Mouse (Mus musculus) kidney, postnatal 10 days (tissue): ENCODE data around the gene Scgb2b26.

Experiments
- DNase-seq: peaks from one replicate; pipeline ENCODE4 v3.0.0; 2021; ENCODE audit warnings: mixed read lengths

Scgb2b26 gene

DNA sequence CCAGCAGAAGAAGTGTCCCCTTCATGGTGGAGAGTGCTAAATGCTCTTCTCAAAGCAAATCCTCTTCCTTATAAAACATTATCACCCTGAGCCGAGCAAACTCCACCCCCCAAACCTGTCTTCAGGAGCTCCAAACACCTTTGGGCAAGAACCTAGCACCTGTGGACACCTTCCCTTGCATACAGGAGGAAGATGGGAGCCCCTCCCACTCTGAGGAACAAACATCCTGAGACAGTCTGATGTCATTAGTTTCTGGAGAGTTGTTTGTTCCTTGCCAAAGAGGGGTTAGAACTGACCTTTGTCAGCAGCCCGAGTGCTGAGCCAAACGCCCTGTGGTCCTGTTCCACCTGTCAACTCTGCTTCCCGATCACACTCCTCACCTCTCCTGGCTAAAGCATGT lies at the start of gene Scgb2b26:
Gene Scgb2b26, minus strand, starts transcription at position 101 of the 400 bp plus-strand sequence.
- no peak for DNase-seq

DNA sequence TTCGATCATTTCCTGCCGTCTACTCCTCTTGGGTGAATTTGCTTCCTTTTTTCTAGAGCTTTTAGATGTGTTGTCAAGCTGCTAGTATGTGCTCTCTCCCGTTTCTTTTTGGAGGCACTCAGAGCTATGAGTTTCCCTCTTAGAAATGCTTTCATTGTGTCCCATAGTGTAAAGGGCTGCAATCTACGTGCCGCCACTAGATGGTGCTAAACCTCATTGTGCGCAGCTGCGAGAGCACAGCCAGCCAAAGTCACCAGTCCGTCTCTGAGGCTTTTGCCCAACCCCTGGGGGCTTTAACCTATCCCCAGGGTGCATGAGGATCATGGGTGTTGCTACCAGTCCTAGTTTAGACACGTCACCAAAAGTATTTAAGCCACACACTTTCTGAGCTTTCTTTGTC lies 37.4 kb upstream of the Scgb2b26 start:
- DNase-seq = peak; percentile 55

DNA sequence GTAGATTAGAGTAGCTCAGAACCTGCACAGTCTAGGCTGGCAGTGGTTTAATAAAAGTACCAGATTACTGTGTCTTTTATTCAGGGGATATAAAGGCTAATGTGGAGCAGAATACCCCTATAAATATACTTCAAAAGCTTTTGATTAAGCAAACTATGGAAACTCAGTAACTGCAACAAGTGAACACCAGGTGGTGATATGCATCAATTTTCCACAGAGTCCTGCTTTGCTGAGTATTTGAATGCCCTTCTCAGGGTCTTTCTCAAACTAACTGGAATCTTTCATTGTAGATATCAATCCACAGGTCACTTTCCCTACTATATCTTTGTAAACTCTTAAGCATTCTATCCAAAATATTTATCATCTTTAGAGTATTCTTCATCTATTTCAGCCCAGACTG lies 41.9 kb downstream of the Scgb2b26 start:
- no peak for DNase-seq

DNA sequence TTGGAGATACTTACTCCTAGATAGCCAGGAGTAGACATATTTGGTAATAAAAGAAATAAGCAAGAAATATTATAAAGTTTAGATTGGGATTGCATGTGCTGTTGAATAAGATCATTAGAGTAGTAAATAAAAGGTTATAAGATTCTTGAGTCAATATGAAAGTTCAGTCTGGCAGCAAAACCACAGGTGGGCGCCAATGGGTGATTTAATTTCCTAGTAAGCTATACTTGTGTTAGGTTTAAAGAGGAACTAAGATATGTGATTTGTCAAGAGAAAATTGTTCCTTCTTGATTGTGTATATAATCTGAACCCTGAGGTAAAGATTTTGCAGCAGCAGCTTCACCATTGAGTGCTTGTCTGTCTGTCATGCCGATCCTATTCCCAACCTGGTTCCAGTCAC lies 44.0 kb downstream of the Scgb2b26 start:
- DNase-seq = no peak

DNA sequence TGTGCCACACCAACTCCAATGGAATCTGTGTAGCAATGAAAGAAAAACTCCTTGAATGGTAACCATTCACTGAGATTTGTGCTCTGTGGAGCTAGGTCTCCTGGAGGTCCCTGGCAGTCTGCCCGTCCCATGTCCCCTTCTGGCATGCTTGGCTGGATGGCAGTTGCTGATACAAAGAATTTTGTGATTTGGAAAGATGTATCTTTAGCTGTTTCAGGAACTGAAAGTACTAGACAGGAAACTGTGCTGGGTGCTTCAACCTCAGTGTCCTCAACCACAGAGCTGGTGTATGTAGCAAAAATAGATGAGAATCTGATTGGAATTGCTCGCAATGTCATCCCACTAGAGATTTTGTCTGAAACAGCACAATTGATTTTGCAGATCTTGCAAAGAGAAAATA lies 44.8 kb downstream of the Scgb2b26 start:
- peak; percentile 5 for DNase-seq
